Mouse (Mus musculus) layer of hippocampus, postnatal 25 days (tissue): ENCODE results near the gene Nsf. TPM values are rescaled to one million over a fixed set of nuclear protein-coding genes. Genes with fewer than 3 reads are reported as not detected.

Experiments
- DNase-seq, 2 experiments: peaks; one replicate each; pipeline ENCODE4 v3.0.0; 2022; ENCODE audit warnings: mixed read lengths in 2 of 2, low spot score in 1 of 2; ENCODE audit errors: extremely low spot score in 1 of 2
- total RNA-seq, 2 experiments: library from RNA; stranded (reverse); gene quantifications; 2 replicates each; pipeline ENCODE4 v1.2.3; 2021

The Nsf gene
- total RNA-seq, 2 experiments from 2014 or later, result 1,164 to 1,245 TPM

GRCm38 (mm10) chr11:103942740-103943139 lies 11.1 kb downstream of the Nsf start:
- DNase-seq, result no peak

- no peak for DNase-seq
Observed at GRCm38 (mm10) chr11:103941351-103941750, 12.5 kb downstream of the Nsf start.

- DNase-seq, result no peak
Observed at GRCm38 (mm10) chr11:103940887-103941286, 13.0 kb downstream of the Nsf start.

GRCm38 (mm10) chr11:103937976-103938728 lies 15.7 kb downstream of the Nsf start:
- no peak for DNase-seq

GRCm38 (mm10) chr11:103937451-103937850 lies 16.4 kb downstream of the Nsf start:
- no peak for DNase-seq

- DNase-seq, result no peak
Observed at GRCm38 (mm10) chr11:103935717-103936116, 18.1 kb downstream of the Nsf start.

- no peak for DNase-seq
Observed at GRCm38 (mm10) chr11:103933886-103934285, 20.0 kb downstream of the Nsf start.

- DNase-seq, result no peak
Observed at GRCm38 (mm10) chr11:103923957-103924356, 29.9 kb downstream of the Nsf start.

GRCm38 (mm10) chr11:103923272-103923671 lies 30.6 kb downstream of the Nsf start:
- no peak for DNase-seq

GRCm38 (mm10) chr11:103922812-103923211 lies 31.0 kb downstream of the Nsf start:
- no peak for DNase-seq

GRCm38 (mm10) chr11:103920665-103921064 lies 33.2 kb downstream of the Nsf start:
- DNase-seq, result no peak

- DNase-seq, result no peak
Observed at GRCm38 (mm10) chr11:103916807-103917206, 37.0 kb downstream of the Nsf start.

GRCm38 (mm10) chr11:103915686-103916085 lies 38.2 kb downstream of the Nsf start:
- DNase-seq, result no peak

- no peak for DNase-seq
Observed at GRCm38 (mm10) chr11:103910993-103911585, 42.8 kb downstream of the Nsf start.

- DNase-seq, result no peak
Observed at GRCm38 (mm10) chr11:103910531-103910930, 43.3 kb downstream of the Nsf start.

GRCm38 (mm10) chr11:103909809-103910208 lies 44.0 kb downstream of the Nsf start:
- DNase-seq, result no peak

- DNase-seq, result no peak
Observed at GRCm38 (mm10) chr11:103909396-103909795, 44.5 kb downstream of the Nsf start.

GRCm38 (mm10) chr11:103906051-103906719 lies 47.7 kb downstream of the Nsf start:
- DNase-seq, result no peak

- DNase-seq, result no peak
Observed at GRCm38 (mm10) chr11:103905506-103905905, 48.4 kb downstream of the Nsf start.

GRCm38 (mm10) chr11:103901581-103901966 lies 52.3 kb downstream of the Nsf start:
- no peak for DNase-seq

GRCm38 (mm10) chr11:103900803-103901580 lies 52.9 kb downstream of the Nsf start:
- DNase-seq, result peak in 1 of 2 experiments; percentile 38
